16 mouse cellular contexts compared by ENCODE assay signal in the genomic region with DNA sequence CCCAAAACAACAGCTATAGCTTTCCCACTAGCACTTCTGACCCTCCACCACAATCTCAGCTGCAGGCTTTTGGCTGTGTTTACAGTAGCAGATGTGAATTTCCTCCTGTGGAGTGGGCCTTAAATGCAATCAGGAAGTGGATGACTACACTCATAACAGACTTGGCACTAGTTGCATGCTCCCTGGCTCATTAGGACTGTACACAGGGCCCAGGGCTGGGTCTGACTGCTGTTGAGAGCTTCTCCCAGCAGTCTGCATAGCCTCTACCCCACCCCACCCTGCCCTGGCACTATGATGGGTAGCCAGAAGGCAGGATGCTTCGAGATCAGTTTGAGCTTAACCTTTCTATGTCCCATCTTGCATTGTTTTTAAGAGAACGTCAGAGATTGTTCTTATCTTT.
"Had no signal": no experiment of that assay in that cellular context is flagged by ENCODE, and none has a peak within 500 bp of the region (broad histone marks: within the 10 kb centered on the region; RNA-seq: fewer than 3 reads in every experiment).

No protein-coding gene starts in this region.

- H3K4me1 ChIP-seq: liver, embryonic 15.5 days; megakaryocyte, embryonic 14.5 days; stomach, embryonic 15.5 days had no signal

- ATAC-seq: midbrain, embryonic 16.5 days had no signal

- H3K36me3 ChIP-seq: liver, embryonic 15.5 days; stomach, embryonic 15.5 days had no signal

- DNase-seq: kidney, adult 9 months; kidney, postnatal 36 days; layer of hippocampus, adult 9-11 months; layer of hippocampus, postnatal 36 days; lung, adult 2 months; right cerebral cortex, postnatal 14 days; thymus, adult 2 months; thymus, postnatal 25 days had no signal

- H3K9me3 ChIP-seq: liver, embryonic 15.5 days; stomach, embryonic 15.5 days had no signal

- H3K4me3 ChIP-seq: liver, embryonic 15.5 days; megakaryocyte, embryonic 14.5 days; stomach, embryonic 15.5 days had no signal

- H3K27me3 ChIP-seq: liver, embryonic 15.5 days; megakaryocyte, embryonic 14.5 days; stomach, embryonic 15.5 days had no signal

- H3K9ac ChIP-seq: liver, embryonic 15.5 days; stomach, embryonic 15.5 days had no signal

- H3K27ac ChIP-seq: kidney, postnatal 0 days; liver, embryonic 15.5 days; macrophage; stomach, embryonic 15.5 days had no signal

- H3K4me2 ChIP-seq: liver, embryonic 11.5 days; liver, embryonic 15.5 days; midbrain, embryonic 11.5 days; stomach, embryonic 15.5 days had no signal
